Mouse (Mus musculus) limb, embryonic 15.5 days (tissue): ENCODE measurements around the gene Lhpp. TPM values are rescaled to one million over a fixed set of nuclear protein-coding genes. Genes with fewer than 3 reads are reported as not detected.

Experiments used
- ATAC-seq: fragments of 200-750 bp; cut with Nextera tagmentation; 2 replicates; pipeline ENCODE4 v1.8.0; 2017; ENCODE audit warnings: low read depth, moderate TSS enrichment; ENCODE audit not compliant: insufficient number of reproducible peaks, low FRiP score, low TSS enrichment
- H3K27ac ChIP-seq: fragments of 300-500 bp; sonication (generic); 2 replicates; pipeline ENCODE4 v1.5.1; 2015; ENCODE audit warnings: moderate library complexity, mild to moderate bottlenecking, inconsistent platforms
- H3K27me3 ChIP-seq: fragments of 300-500 bp; sonication (generic); 2 replicates; pipeline ENCODE4 v1.6.1; 2015; ENCODE audit warnings: inconsistent platforms
- H3K36me3 ChIP-seq: fragments of 300-500 bp; sonication (generic); 2 replicates; pipeline ENCODE4 v1.6.1; 2015; ENCODE audit warnings: inconsistent platforms
- H3K4me1 ChIP-seq: fragments of 300-500 bp; sonication (generic); 2 replicates; pipeline ENCODE4 v1.6.1; 2015; ENCODE audit warnings: inconsistent platforms
- H3K4me2 ChIP-seq: fragments of 300-500 bp; sonication (generic); 2 replicates; pipeline ENCODE4 v1.6.1; 2015; ENCODE audit warnings: mild to moderate bottlenecking, inconsistent platforms
- H3K4me3 ChIP-seq: fragments of 300-500 bp; sonication (generic); 2 replicates; pipeline ENCODE4 v1.5.1; 2015; ENCODE audit warnings: mild to moderate bottlenecking, inconsistent platforms
- H3K9ac ChIP-seq: fragments of 300-500 bp; sonication (generic); 2 replicates; pipeline ENCODE4 v1.6.1; 2015; ENCODE audit warnings: inconsistent platforms
- H3K9me3 ChIP-seq: fragments of 300-500 bp; sonication (generic); 2 replicates; pipeline ENCODE4 v1.6.1; 2016; ENCODE audit warnings: inconsistent platforms
- WGBS: fragments of 180-500 bp; shearing (Covaris S2); methylation state at CpG from one replicate; pipeline ENCODE4 v1.1.7; 2015; 5-methylcytosine and 5-hydroxymethylcytosine counted together
- polyA plus RNA-seq: library from polyadenylated mRNA; unstranded; fragments of >200 nt; fragmentation: Nextera tagmentation; extraction: Ambion mirVana; gene quantifications from 2 replicates; pipeline ENCODE4 v1.2.1, GENCODE M21; 2015

Gene Lhpp
- polyA plus RNA-seq, 1 experiment from 2014 or later = 16.8 TPM

GRCm38 (mm10) chr7:132626174-132626573, 15.7 kb downstream of the Lhpp start:
- Histone ChIP-seq H3K4me1 (no peaks in the 10 kb centered on the region), H3K36me3 (no peaks in the 10 kb centered on the region), H3K4me2 (no peak overlapping the region), H3K9me3 (no peaks in the 10 kb centered on the region), H3K9ac (no peak overlapping the region), H3K27me3 (no peaks in the 10 kb centered on the region), H3K27ac (no peak overlapping the region), H3K4me3 (no peak overlapping the region)
- ATAC-seq = no peak
- WGBS = 40% methylated on average over 4 of the region's 4 CpGs

DNA sequence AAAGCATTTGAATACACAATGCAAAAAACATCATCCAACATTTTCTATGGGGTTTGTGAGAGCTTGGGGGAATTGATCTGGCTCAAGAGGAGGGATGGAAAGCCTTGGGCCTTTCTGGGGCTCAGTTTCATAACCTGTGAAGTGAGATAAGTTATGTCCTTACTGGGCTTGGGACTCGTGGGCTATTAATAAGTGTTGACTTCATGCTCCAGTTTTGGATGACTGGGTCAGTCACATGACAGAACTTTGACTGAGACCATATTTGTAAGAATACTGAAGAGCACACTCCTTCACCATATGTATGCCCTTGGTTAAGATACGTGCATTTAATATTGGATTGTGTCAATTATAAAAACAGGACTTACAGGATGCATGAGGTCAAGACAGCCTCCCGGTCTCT, 17.0 kb downstream of the Lhpp start:
- H3K27ac ChIP-seq = no peak overlapping the region
- no peaks in the 10 kb centered on the region for H3K9me3 ChIP-seq
- no peak for ATAC-seq
- no peaks in the 10 kb centered on the region for H3K4me1 ChIP-seq
- H3K9ac ChIP-seq = no peak overlapping the region
- no peaks in the 10 kb centered on the region for H3K27me3 ChIP-seq
- 73% methylated on average over 3 of the region's 3 CpGs for WGBS
- no peak overlapping the region for H3K4me2 ChIP-seq
- no peaks in the 10 kb centered on the region for H3K36me3 ChIP-seq
- no peak overlapping the region for H3K4me3 ChIP-seq

GRCm38 (mm10) chr7:132631313-132631712, 20.9 kb downstream of the Lhpp start:
- H3K4me3 ChIP-seq = no peak overlapping the region
- H3K4me1 ChIP-seq = no peaks in the 10 kb centered on the region
- H3K27ac ChIP-seq = no peak overlapping the region
- no peaks in the 10 kb centered on the region for H3K27me3 ChIP-seq
- no peak for ATAC-seq
- H3K9me3 ChIP-seq = no peaks in the 10 kb centered on the region
- H3K4me2 ChIP-seq = no peak overlapping the region
- no peaks in the 10 kb centered on the region for H3K36me3 ChIP-seq
- no peak overlapping the region for H3K9ac ChIP-seq
- WGBS = 72% methylated on average over 11 of the region's 11 CpGs

DNA sequence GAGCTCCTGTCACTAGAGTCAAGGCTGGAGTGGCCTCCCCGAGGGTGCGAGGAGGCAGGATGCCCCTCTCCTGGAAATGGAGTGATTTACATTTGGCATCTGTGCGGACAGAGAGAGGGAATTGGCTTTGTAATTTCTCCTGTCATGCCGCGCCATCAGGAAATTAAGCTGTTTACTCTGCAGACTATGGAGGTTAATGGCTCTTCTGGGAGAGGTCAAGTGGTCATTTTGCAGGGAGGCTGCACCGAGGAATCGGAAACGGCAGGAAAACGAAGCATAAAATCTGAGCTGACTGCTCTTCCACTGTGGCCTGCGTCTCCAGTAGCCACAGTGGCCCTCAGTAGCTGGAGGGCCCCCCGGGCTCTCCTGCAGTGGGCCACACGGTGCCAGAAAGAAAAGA, 26.9 kb downstream of the Lhpp start:
- H3K9me3 ChIP-seq = no peaks in the 10 kb centered on the region

DNA sequence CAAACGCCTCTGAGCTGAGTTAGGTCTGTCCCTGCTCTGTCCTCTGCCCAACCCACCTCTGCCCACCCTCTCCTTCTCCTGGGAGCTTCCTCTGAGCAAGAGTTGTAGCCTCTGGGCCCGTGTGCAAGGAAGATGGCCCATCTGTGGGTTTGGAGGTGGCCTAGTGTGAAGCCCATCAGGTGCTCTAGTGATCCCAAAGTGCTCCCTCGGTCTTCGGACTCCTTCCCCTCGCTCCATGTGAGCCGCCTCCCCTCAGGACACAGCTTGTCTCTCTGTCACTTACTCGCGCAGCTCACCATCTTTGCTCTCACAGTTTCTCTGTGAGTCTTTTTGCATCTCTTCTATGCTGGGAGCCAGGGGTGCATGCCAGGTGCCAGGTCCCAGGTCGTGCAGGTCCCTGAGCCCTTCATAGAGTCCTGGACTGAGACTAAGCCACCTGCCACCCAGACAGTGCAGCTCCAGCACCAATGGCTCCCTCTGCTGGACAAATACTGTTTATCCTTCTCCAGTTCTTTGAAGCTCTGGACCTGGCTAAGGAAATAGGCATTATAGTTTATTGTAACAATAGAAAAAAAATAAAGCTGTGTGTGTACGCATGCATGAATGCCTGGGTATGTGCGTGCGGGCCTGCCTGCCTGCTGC, 28.1 kb downstream of the Lhpp start:
- WGBS = 59% methylated on average over 12 of the region's 12 CpGs
- peak; percentile 70; the same call in 1 of the 2 replicates for ATAC-seq

More for the DNA sequence above, 26.9 kb downstream of the Lhpp start:
- WGBS = 25% methylated on average over 12 of the region's 12 CpGs
- no peak for ATAC-seq
- H3K36me3 ChIP-seq = no peaks in the 10 kb centered on the region
- no peak overlapping the region for H3K9ac ChIP-seq
- no peaks in the 10 kb centered on the region; the same call in 1 of the 2 replicates for H3K27me3 ChIP-seq
- H3K4me2 ChIP-seq = no peak overlapping the region
- no peak overlapping the region for H3K4me3 ChIP-seq
- H3K27ac ChIP-seq = no peak overlapping the region
- H3K4me1 ChIP-seq = peaks cover 4% of the 10 kb centered on the region

DNA sequence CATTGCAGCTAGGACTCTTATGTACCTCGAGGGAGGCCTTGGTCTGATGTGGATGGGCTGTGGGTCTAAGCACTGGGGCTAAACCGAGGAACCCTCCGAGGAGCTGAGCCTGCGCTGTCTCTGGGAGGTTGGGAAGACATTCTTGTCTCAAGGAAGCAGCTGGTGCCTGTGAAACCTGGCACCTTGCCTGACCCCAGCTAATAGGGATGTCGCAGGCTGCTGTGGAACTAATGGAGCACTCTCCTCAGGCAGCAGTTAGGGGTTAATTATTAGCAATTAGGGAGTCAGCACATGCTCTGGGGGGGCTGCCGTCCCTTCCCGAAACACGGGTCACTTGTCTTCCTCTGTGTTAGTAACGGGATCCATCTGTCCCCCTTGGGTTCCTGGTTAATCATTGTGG, 30.5 kb downstream of the Lhpp start:
- no peak for ATAC-seq
- Histone ChIP-seq H3K27ac (no peak overlapping the region), H3K9me3 (no peaks in the 10 kb centered on the region), H3K4me2 (no peak overlapping the region), H3K4me3 (no peak overlapping the region), H3K27me3 (no peaks in the 10 kb centered on the region; the same call in 1 of the 2 replicates), H3K4me1 (peaks cover 4% of the 10 kb centered on the region), H3K9ac (no peak overlapping the region), H3K36me3 (no peaks in the 10 kb centered on the region)
- WGBS = 24% methylated on average over 9 of the region's 9 CpGs

More for the DNA sequence above, 28.1 kb downstream of the Lhpp start:
- Histone ChIP-seq H3K9ac (no peak overlapping the region), H3K4me1 (peaks cover 4% of the 10 kb centered on the region), H3K4me3 (no peak overlapping the region), H3K4me2 (no peak overlapping the region), H3K36me3 (no peaks in the 10 kb centered on the region), H3K27ac (no peak overlapping the region), H3K27me3 (no peaks in the 10 kb centered on the region; the same call in 1 of the 2 replicates), H3K9me3 (no peaks in the 10 kb centered on the region)

DNA sequence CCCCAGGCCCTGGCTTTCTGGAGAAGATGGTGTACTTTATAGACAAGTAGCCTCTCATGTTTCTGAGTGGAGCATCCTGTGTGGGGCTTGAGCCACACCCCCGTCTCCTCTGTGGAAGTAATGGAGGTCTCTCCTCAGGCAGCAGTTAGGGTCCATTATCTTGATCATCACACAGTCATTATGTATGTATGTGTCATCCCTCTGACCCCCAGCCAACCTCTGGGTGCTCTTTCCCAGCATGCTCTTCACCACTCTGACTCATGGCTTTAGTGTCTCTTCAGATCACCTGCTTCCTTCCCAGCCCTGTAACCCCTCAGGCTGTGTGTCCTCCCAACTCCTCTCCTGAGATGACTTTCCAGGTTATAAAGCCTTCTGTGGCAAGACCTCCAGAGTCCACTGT, 31.2 kb downstream of the Lhpp start:
- H3K27me3 ChIP-seq = no peaks in the 10 kb centered on the region; the same call in 1 of the 2 replicates
- no peaks in the 10 kb centered on the region for H3K36me3 ChIP-seq
- H3K27ac ChIP-seq = no peak overlapping the region
- no peaks in the 10 kb centered on the region for H3K9me3 ChIP-seq
- no peak overlapping the region for H3K9ac ChIP-seq
- no peak overlapping the region for H3K4me2 ChIP-seq
- ATAC-seq = no peak
- 77% methylated on average over 1 of the region's 1 CpGs for WGBS
- no peak overlapping the region for H3K4me3 ChIP-seq
- H3K4me1 ChIP-seq = peaks cover 4% of the 10 kb centered on the region

DNA sequence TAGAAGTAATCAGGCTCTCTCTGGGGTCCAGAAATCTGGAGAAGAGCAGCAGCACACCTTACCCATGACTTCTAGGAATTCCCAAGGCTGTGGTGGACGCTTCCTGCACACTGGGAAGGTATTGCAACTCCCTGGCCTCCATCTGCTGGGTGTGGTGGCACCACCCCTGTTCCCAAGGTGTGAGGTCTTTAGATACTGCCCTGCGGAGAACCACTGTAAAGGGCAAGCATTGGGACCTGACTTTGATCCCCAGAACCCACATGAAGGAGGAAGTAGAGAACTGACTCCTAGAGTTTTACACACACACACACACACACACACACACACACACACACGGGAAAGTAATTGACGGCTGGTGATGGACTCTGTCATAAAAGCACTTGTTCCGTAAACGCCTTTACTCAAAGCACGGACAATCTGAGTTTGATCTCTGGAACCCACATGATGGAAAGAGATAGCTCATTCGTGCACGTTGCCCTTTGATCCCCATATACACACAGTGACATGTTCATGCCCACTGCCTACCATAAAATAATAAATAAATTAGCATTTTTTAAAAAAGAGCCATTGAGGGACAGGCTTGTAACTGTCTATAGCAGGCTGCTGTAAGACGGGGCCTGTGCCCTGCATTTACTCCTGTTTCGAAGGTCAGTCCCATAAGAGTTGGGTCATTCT, 34.3 kb downstream of the Lhpp start:
- H3K9ac ChIP-seq = no peak overlapping the region
- ATAC-seq = no peak
- H3K4me2 ChIP-seq = no peak overlapping the region
- H3K27me3 ChIP-seq = no peaks in the 10 kb centered on the region; the same call in 1 of the 2 replicates
- no peaks in the 10 kb centered on the region for H3K9me3 ChIP-seq
- H3K4me3 ChIP-seq = no peak overlapping the region
- WGBS = 61% methylated on average over 11 of the region's 11 CpGs
- no peaks in the 10 kb centered on the region for H3K4me1 ChIP-seq
- H3K36me3 ChIP-seq = no peaks in the 10 kb centered on the region
- H3K27ac ChIP-seq = no peak overlapping the region

DNA sequence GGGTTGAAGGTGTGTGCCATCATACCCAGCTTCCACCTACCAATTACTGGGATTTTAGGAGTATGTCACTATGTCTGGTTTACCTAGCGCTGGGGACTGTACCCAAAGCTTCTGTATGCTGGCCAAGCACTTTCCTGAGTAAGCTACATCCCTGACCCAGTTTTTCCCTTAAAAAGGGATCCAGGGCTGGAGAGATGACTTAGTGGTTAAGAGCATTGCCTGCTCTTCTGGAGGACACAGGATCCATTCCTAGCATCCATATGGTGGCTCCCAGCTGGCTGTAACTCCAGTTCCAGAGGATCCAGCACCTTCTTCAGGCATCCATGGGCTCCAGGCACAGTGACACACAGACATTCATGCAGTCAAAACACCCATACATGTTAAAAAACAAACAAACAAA, 36.1 kb downstream of the Lhpp start:
- no peak for ATAC-seq
- Histone ChIP-seq H3K9ac (no peak overlapping the region), H3K9me3 (no peaks in the 10 kb centered on the region), H3K4me2 (no peak overlapping the region), H3K36me3 (peaks cover 3% of the 10 kb centered on the region; the same call in 1 of the 2 replicates), H3K4me3 (no peak overlapping the region), H3K4me1 (no peaks in the 10 kb centered on the region), H3K27me3 (no peaks in the 10 kb centered on the region), H3K27ac (no peak overlapping the region)
- WGBS = 100% methylated on average over 1 of the region's 1 CpGs

- no peak for ATAC-seq
- H3K27me3 ChIP-seq = no peaks in the 10 kb centered on the region
- no peak overlapping the region for H3K4me2 ChIP-seq
- H3K36me3 ChIP-seq = peaks cover 3% of the 10 kb centered on the region; the same call in 1 of the 2 replicates
- H3K9ac ChIP-seq = no peak overlapping the region
- H3K4me1 ChIP-seq = peaks cover 37% of the 10 kb centered on the region
- WGBS = 76% methylated on average over 3 of the region's 3 CpGs
- H3K27ac ChIP-seq = no peak overlapping the region
- H3K4me3 ChIP-seq = no peak overlapping the region
- no peaks in the 10 kb centered on the region for H3K9me3 ChIP-seq
Measured at GRCm38 (mm10) chr7:132654412-132654811, 44.0 kb downstream of the Lhpp start.

- WGBS = 20% methylated on average over 9 of the region's 9 CpGs
- ATAC-seq = 0 out of 2 replicates have a peak, but pooled peaks have one; percentile 32
- H3K4me2 ChIP-seq = peak overlapping the region; percentile 8; the same call in 1 of the 2 replicates
- H3K36me3 ChIP-seq = no peaks in the 10 kb centered on the region
- no peak overlapping the region for H3K4me3 ChIP-seq
- H3K4me1 ChIP-seq = peaks cover 47% of the 10 kb centered on the region
- peak overlapping the region; percentile 71 for H3K27ac ChIP-seq
- H3K9me3 ChIP-seq = no peaks in the 10 kb centered on the region
- H3K9ac ChIP-seq = no peak overlapping the region
- H3K27me3 ChIP-seq = no peaks in the 10 kb centered on the region
Measured at GRCm38 (mm10) chr7:132656075-132656474, 45.6 kb downstream of the Lhpp start.

DNA sequence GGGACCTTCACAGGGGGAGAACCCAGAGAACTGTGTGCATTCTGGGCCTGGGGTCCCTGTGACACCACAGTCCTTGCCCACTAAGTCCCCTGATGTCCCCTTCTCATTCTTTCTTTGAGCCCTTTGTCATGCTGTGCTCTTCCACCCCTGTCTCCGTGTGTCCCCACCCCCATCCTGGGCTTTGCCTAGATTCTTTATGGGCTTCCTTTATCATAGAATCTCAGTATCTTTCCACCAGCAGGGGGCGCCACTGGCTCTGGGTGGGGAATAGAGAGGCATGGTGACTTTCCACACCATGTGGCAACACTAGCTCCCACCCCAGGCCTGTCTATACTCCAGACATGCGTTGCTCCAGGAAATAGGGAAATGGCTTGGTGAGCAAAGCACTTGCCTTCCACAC, 46.1 kb downstream of the Lhpp start:
- 1% methylated on average over 3 of the region's 3 CpGs for WGBS
- no peak for ATAC-seq

More for the DNA sequence above, 46.1 kb downstream of the Lhpp start:
- Histone ChIP-seq H3K9ac (no peak overlapping the region), H3K27me3 (no peaks in the 10 kb centered on the region), H3K27ac (peak overlapping the region; percentile 71), H3K4me1 (peaks cover 47% of the 10 kb centered on the region), H3K36me3 (no peaks in the 10 kb centered on the region), H3K4me3 (no peak overlapping the region), H3K9me3 (no peaks in the 10 kb centered on the region), H3K4me2 (peak overlapping the region; percentile 8; the same call in 1 of the 2 replicates)
